Mouse (Mus musculus): ENCODE data around the gene Ankrd63. TPM values are rescaled to one million over a fixed set of nuclear protein-coding genes. Genes with fewer than 3 reads are reported as not detected.

Ankrd63 gene
- total and polyA plus RNA-seq, 2 experiments from 2014 or later = 0.22 TPM; not detected in 1

DNA sequence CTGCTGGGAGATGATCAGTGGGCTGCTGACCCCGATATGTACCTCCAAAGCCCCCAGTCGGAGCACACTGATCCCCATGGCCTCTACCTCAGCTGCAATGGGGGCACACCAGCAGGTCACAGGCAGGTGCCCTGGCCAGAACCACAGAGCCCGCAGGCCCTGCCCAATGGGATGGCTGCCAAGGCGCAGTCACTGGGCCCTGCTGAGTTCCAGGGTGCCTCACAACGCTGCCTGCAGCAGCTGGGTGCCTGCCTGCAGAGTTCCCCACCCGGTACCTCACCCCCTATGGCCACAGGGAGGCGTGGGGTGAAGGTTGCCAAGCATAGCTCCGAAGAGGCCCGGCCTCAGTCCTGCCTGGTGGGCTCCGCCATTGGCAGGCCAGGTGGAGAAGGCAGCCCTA lies 13.9 kb downstream of the Ankrd63 start:
- Histone ChIP-seq H3K27me3 (ENCODE audit: insufficient read depth, low read length) (no peaks in the 10 kb centered on the region), H3K4me3 (ENCODE audit: low read depth, low read length) (no peak overlapping the region), H3K4me1 (ENCODE audit: insufficient read depth, low read length) (no peaks in the 10 kb centered on the region), H3K9ac (replicated peaks; ENCODE audit: low read length, poor library complexity, severe bottlenecking) (no peak overlapping the region), H3K9me3 (ENCODE audit: low read length) (no peaks in the 10 kb centered on the region), H3K4me2 (ENCODE audit: low read depth, low read length, poor library complexity, severe bottlenecking) (no peak overlapping the region), H3K36me3 (ENCODE audit: insufficient read depth, low read length) (peaks cover 47% of the 10 kb centered on the region), H3K27ac (ENCODE audit: low read depth, low read length) (no peak overlapping the region)
- DNase-seq (ENCODE audit: low spot score) (no peak), ATAC-seq (ENCODE audit: low FRiP score) (no peak)
- 86% methylated on average over 10 of the region's 10 CpGs for WGBS
- no peak for TF ChIP-seq CTCF (IDR thresholded peaks at IDR 0.05)

DNA sequence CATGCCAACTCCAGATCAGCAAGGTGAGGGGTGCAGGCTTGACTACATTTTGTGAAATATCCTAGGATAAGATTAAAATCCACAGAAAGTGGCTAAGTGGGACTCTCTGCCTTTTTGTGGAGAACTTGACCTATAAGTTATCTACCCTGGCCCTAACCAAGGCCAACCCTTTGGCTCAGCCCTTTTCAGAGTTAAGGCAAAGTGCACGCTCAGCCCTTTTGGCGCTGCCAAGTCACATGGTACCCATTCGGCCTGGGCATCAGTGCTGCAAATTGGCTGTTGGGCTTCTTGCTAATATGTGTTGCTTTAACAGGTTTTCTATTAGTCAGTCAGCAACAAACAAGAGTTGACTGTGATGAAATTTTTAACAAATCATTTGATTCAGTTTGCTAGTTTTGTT lies 16.0 kb downstream of the Ankrd63 start:
- 94% methylated on average over 3 of the region's 3 CpGs for WGBS
- DNase-seq (ENCODE audit: low spot score) = no peak
- TF ChIP-seq CTCF (IDR thresholded peaks at IDR 0.05) = no peak
- Histone ChIP-seq H3K4me1 (ENCODE audit: insufficient read depth, low read length) (no peaks in the 10 kb centered on the region), H3K36me3 (ENCODE audit: insufficient read depth, low read length) (peaks cover 26% of the 10 kb centered on the region), H3K9ac (replicated peaks; ENCODE audit: low read length, poor library complexity, severe bottlenecking) (no peak overlapping the region), H3K27me3 (ENCODE audit: insufficient read depth, low read length) (no peaks in the 10 kb centered on the region), H3K27ac (ENCODE audit: low read depth, low read length) (no peak overlapping the region), H3K9me3 (ENCODE audit: low read length) (no peaks in the 10 kb centered on the region), H3K4me2 (ENCODE audit: low read depth, low read length, poor library complexity, severe bottlenecking) (no peak overlapping the region), H3K4me3 (ENCODE audit: low read depth, low read length) (no peak overlapping the region)
- no peak for ATAC-seq (ENCODE audit: low FRiP score)

DNA sequence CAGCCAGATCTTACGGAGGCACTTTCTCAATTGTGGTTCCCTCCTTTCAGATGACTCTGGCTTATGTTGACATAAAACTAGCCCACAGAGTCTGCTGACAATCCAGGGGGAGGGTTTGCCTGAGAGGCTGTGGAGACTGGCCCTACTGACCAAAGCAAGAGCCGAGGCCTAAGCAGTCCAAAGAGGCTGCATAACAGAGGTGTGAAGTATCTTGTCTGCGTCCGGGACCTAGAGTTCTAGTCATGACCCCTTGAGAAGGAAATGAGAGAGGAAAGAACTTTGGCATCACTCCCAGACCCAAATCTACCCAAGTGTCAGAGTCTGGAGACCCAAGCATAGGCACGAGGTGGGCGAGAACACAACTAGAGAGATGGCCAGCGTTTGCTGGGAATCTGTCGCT lies 17.1 kb downstream of the Ankrd63 start:
- TF ChIP-seq CTCF (IDR thresholded peaks at IDR 0.05) = no peak
- H3K4me1 ChIP-seq (ENCODE audit: insufficient read depth, low read length) = no peaks in the 10 kb centered on the region
- no peak overlapping the region for H3K27ac ChIP-seq (ENCODE audit: low read depth, low read length)
- no peaks in the 10 kb centered on the region for H3K27me3 ChIP-seq (ENCODE audit: insufficient read depth, low read length)
- no peak overlapping the region for H3K9ac ChIP-seq (replicated peaks; ENCODE audit: low read length, poor library complexity, severe bottlenecking)
- H3K9me3 ChIP-seq (ENCODE audit: low read length) = no peaks in the 10 kb centered on the region
- 86% methylated on average over 8 of the region's 8 CpGs for WGBS
- H3K4me2 ChIP-seq (ENCODE audit: low read depth, low read length, poor library complexity, severe bottlenecking) = no peak overlapping the region
- ATAC-seq (ENCODE audit: low FRiP score) = no peak
- no peak for DNase-seq (ENCODE audit: low spot score)
- peaks cover 30% of the 10 kb centered on the region for H3K36me3 ChIP-seq (ENCODE audit: insufficient read depth, low read length)
- no peak overlapping the region for H3K4me3 ChIP-seq (ENCODE audit: low read depth, low read length)

DNA sequence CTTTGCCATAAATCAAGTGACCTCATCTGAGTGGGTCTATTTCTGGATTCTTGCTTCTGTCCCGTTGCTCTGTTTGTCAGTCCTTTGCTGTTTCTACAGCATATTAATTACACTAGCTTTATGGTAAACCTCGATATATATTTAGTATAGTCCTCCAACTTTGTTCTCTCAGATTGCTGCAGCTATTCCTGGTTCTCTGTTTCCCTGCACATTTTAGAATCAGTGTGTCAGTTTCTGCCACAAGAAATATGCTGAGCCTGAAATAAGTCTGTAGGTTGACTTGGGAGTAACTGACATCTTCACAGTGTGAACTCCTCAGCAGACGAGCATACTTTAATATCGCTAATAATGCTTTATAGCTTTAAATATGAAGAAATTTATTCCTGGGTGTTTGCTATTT lies 18.7 kb downstream of the Ankrd63 start:
- no peaks in the 10 kb centered on the region for H3K9me3 ChIP-seq (ENCODE audit: low read length)
- peaks cover 28% of the 10 kb centered on the region for H3K36me3 ChIP-seq (ENCODE audit: insufficient read depth, low read length)
- ATAC-seq (ENCODE audit: low FRiP score) = no peak
- no peak overlapping the region for H3K9ac ChIP-seq (replicated peaks; ENCODE audit: low read length, poor library complexity, severe bottlenecking)
- no peak for DNase-seq (ENCODE audit: low spot score)
- no peaks in the 10 kb centered on the region for H3K4me1 ChIP-seq (ENCODE audit: insufficient read depth, low read length)
- H3K4me3 ChIP-seq (ENCODE audit: low read depth, low read length) = no peak overlapping the region
- no peak overlapping the region for H3K27ac ChIP-seq (ENCODE audit: low read depth, low read length)
- H3K27me3 ChIP-seq (ENCODE audit: insufficient read depth, low read length) = no peaks in the 10 kb centered on the region
- 88% methylated on average over 4 of the region's 4 CpGs for WGBS
- TF ChIP-seq CTCF (IDR thresholded peaks at IDR 0.05) = no peak
- H3K4me2 ChIP-seq (ENCODE audit: low read depth, low read length, poor library complexity, severe bottlenecking) = no peak overlapping the region

DNA sequence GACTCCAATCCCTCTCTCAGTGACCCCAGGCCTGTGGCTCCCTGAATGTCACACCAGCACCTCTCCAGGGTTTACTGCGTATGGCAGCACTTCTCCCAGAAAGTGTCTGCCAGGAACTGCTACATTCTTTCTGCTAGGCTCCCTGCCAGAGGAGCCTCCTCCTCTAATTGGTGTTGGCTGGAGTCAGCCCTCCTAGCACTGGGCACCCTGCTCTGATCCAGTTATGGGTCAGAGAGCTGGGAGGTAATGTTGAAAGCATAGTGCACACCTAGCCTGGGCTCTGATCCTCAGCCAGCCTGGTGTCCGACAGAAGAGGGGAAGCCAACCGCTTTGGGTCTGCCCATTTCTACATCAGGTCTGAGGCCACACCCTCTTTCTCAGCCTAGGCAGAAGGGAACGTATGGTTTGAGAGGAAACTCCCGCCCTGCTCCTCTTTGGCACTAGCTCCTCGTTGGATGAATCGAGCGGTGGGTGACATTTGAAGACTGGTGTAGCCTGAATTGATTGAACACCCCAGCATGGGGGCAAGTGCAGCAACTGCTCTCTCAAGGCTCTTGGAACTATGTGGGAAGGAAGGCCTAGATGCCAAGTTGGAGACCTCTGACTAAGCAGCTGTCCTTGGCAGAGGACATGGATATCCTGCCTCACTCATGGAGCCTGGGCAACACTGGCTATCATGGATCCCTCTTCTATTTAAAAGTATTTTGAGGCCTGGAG lies 21.1 kb downstream of the Ankrd63 start:
- Histone ChIP-seq H3K9me3 (ENCODE audit: low read length) (no peaks in the 10 kb centered on the region), H3K36me3 (ENCODE audit: insufficient read depth, low read length) (peaks cover 21% of the 10 kb centered on the region; the same call in 1 of the 2 replicates), H3K4me1 (ENCODE audit: insufficient read depth, low read length) (no peaks in the 10 kb centered on the region), H3K4me3 (ENCODE audit: low read depth, low read length) (no peak overlapping the region), H3K9ac (replicated peaks; ENCODE audit: low read length, poor library complexity, severe bottlenecking) (no peak overlapping the region), H3K4me2 (ENCODE audit: low read depth, low read length, poor library complexity, severe bottlenecking) (no peak overlapping the region), H3K27ac (ENCODE audit: low read depth, low read length) (no peak overlapping the region), H3K27me3 (ENCODE audit: insufficient read depth, low read length) (no peaks in the 10 kb centered on the region)
- ATAC-seq (ENCODE audit: low FRiP score) (no peak), DNase-seq (ENCODE audit: low spot score) (no peak)
- WGBS = 52% methylated on average over 8 of the region's 8 CpGs
- TF ChIP-seq CTCF (IDR thresholded peaks at IDR 0.05) = no peak

DNA sequence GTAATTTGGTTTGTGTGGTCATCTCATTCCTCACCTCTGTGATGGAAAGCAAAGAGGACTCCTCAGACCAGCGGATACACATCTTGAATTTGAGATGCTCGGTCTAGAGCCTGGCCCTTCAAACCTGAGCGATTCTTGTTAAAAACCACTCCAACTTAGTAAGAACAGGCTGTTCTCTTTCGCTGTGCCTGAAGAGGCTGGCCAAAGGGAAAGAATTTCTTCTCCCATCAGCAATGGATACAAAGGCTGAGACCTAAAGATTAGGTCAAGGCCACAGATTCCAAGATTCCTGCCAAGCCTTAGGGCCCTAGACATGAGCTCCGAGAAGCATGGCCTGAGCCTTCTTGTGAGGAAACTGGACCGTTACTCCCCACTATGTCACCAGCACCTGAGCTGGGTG lies 22.8 kb downstream of the Ankrd63 start:
- 92% methylated on average over 6 of the region's 6 CpGs for WGBS
- no peak for TF ChIP-seq CTCF (IDR thresholded peaks at IDR 0.05)
- Histone ChIP-seq H3K9ac (replicated peaks; ENCODE audit: low read length, poor library complexity, severe bottlenecking) (no peak overlapping the region), H3K27me3 (ENCODE audit: insufficient read depth, low read length) (0 out of 2 replicates have a peak, but pooled peaks cover 4% of the 10 kb centered on the region), H3K4me3 (ENCODE audit: low read depth, low read length) (no peak overlapping the region), H3K9me3 (ENCODE audit: low read length) (no peaks in the 10 kb centered on the region), H3K4me1 (ENCODE audit: insufficient read depth, low read length) (peaks cover 12% of the 10 kb centered on the region; the same call in 1 of the 2 replicates), H3K36me3 (ENCODE audit: insufficient read depth, low read length) (peaks cover 21% of the 10 kb centered on the region; the same call in 1 of the 2 replicates), H3K27ac (ENCODE audit: low read depth, low read length) (no peak overlapping the region), H3K4me2 (ENCODE audit: low read depth, low read length, poor library complexity, severe bottlenecking) (no peak overlapping the region)
- ATAC-seq (ENCODE audit: low FRiP score) (no peak), DNase-seq (ENCODE audit: low spot score) (no peak)
